Mouse (Mus musculus): ENCODE results near the gene Lrrc55. TPM values are rescaled to one million over a fixed set of nuclear protein-coding genes. Genes with fewer than 3 reads are reported as not detected.

Lrrc55 gene
- total and polyA plus RNA-seq, 3 experiments = not detected

DNA sequence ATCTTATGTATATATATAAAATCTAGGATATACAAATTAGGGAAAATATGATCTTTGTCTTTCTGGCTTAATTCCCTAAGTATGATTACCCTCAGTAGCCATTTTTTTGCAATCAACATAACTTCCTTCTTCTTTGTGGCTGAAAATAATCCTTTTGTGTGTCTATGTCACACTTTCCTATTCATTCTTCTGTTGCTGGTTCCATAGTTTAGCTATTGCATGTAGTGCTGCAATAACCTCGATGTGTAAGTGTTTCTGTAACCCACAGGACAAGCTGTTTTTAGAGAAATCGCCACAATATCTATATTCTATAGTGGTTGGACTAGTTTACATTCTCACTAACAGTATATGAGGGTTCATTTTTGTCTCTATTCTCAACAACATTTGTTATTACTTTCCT lies 52.1 kb downstream of the Lrrc55 start:
- Histone ChIP-seq H3K4me1 (ENCODE audit: control insufficient read depth in 1 of 2, insufficient read depth in 2 of 2, low read length in 2 of 2) (no peaks in the 10 kb centered on the region), H3K4me3 (ENCODE audit: control insufficient read depth in 1 of 2, insufficient read depth in 1 of 2, low read depth in 2 of 2, low read length in 2 of 2) (no peak overlapping the region), H3K27me3 (ENCODE audit: control insufficient read depth in 1 of 2, insufficient read depth in 2 of 2, low read length in 2 of 2) (peaks cover 0 to 3% of the 10 kb centered on the region in 2 experiments; a peak in 2 of 4 replicates), H3K27ac (ENCODE audit: control insufficient read depth, low read depth, low read length) (no peak overlapping the region), H3K36me3 (ENCODE audit: control insufficient read depth in 1 of 2, insufficient read depth in 2 of 2, low read length in 2 of 2) (no peaks in the 10 kb centered on the region), H3K9ac (ENCODE audit: control insufficient read depth, low read depth, low read length, poor library complexity, severe bottlenecking) (no peak overlapping the region), H3K9me3 (replicated peaks; ENCODE audit: insufficient read depth, low read length) (no peaks in the 10 kb centered on the region), H3K79me2 (ENCODE audit: control insufficient read depth, insufficient read depth, low read length, poor library complexity) (no peaks in the 10 kb centered on the region)
- no peak for TF ChIP-seq GABPA (IDR thresholded peaks at IDR 0.05; ENCODE audit: low read depth, low read length)
- no peak for TF ChIP-seq ELF1 (IDR thresholded peaks at IDR 0.05; ENCODE audit: low read depth, low read length)
- TF ChIP-seq USF2 (IDR thresholded peaks at IDR 0.05; ENCODE audit: borderline replicate concordance in 1 of 2, insufficient read depth in 1 of 2, low read depth in 1 of 2, low read length in 2 of 2) = no peak
- TF ChIP-seq MAX (IDR thresholded peaks at IDR 0.05; ENCODE audit: low read length) = no peak
- no peak for TF ChIP-seq TBP (IDR thresholded peaks at IDR 0.05; ENCODE audit: low read depth, low read length)
- TF ChIP-seq POLR2AphosphoS5 (IDR thresholded peaks at IDR 0.05; ENCODE audit: borderline replicate concordance, low read depth, low read length) = no peak
- TF ChIP-seq CHD1 (IDR thresholded peaks at IDR 0.05; ENCODE audit: low read depth, low read length) = no peak
- no peak for TF ChIP-seq MAZ (IDR thresholded peaks at IDR 0.05; ENCODE audit: low read depth, low read length)
- TF ChIP-seq KAT2A (conservative IDR thresholded peaks at IDR 0.05; ENCODE audit: low read depth, low read length) = no peak
- no peak for TF ChIP-seq TCF12 (IDR thresholded peaks at IDR 0.05; ENCODE audit: low read depth, low read length)
- no peak for TF ChIP-seq MYC (IDR thresholded peaks at IDR 0.05; ENCODE audit: low read depth, low read length)
- no peak for TF ChIP-seq USF1 (IDR thresholded peaks at IDR 0.05; ENCODE audit: low read depth, low read length)
- no peak for TF ChIP-seq ETS1 (IDR thresholded peaks at IDR 0.05; ENCODE audit: low read depth, low read length)
- no peak for TF ChIP-seq ZMIZ1 (IDR thresholded peaks at IDR 0.05; ENCODE audit: low read depth, low read length)
- TF ChIP-seq NRF1 (IDR thresholded peaks at IDR 0.05; ENCODE audit: insufficient read depth, low read depth, low read length, poor library complexity, severe bottlenecking) = no peak
- TF ChIP-seq HCFC1 (IDR thresholded peaks at IDR 0.05; ENCODE audit: low read depth, low read length) = no peak
- no peak for TF ChIP-seq ZKSCAN1 (IDR thresholded peaks at IDR 0.05; ENCODE audit: low read depth, low read length)
- no peak for TF ChIP-seq MYB (IDR thresholded peaks at IDR 0.05; ENCODE audit: low read depth, low read length)
- TF ChIP-seq CTCF (IDR thresholded peaks at IDR 0.05 in 2 of 3, conservative IDR thresholded peaks at IDR 0.05 in 1 of 3; ENCODE audit: control insufficient read depth in 1 of 3, insufficient read depth in 1 of 3, low read depth in 2 of 3, low read length in 3 of 3, poor library complexity in 1 of 3, severe bottlenecking in 1 of 3) = no peak
- no peak for TF ChIP-seq CHD2 (IDR thresholded peaks at IDR 0.05; ENCODE audit: low read length)
- DNase-seq (ENCODE audit: low read depth, low spot score) = no peak

DNA sequence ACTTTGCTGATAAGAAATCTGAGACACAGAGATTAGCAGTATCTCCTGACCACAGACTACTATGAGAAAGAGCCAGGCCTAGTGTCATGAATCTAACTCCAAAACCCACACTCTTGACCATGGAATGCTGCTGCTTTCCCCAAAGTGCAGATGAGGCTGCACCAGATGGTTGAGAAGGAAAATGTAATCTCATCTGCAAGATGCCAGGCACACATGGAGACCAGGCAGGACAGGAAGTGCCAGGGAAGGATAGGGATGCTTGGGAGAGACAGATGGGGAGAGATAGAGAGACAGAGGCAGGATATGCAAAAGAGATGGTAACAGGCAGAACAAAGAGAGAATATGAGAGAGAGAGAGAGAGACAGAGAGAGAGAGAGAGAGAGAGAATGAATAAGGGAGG lies 56.2 kb downstream of the Lrrc55 start:
- TF ChIP-seq MXI1 (IDR thresholded peaks at IDR 0.05; ENCODE audit: low read depth, low read length) = no peak
- no peak for TF ChIP-seq CTCF (IDR thresholded peaks at IDR 0.05 in 2 of 3, conservative IDR thresholded peaks at IDR 0.05 in 1 of 3; ENCODE audit: control insufficient read depth in 1 of 3, insufficient read depth in 1 of 3, low read depth in 2 of 3, low read length in 3 of 3, poor library complexity in 1 of 3, severe bottlenecking in 1 of 3)
- no peak for TF ChIP-seq USF1 (IDR thresholded peaks at IDR 0.05; ENCODE audit: low read depth, low read length)
- TF ChIP-seq NRF1 (IDR thresholded peaks at IDR 0.05; ENCODE audit: insufficient read depth, low read depth, low read length, poor library complexity, severe bottlenecking) = no peak
- TF ChIP-seq E2F4 (IDR thresholded peaks at IDR 0.05; ENCODE audit: borderline replicate concordance, low read depth, low read length) = no peak
- no peak for TF ChIP-seq TAL1 (IDR thresholded peaks at IDR 0.05; ENCODE audit: low read length)
- TF ChIP-seq GATA1 (IDR thresholded peaks at IDR 0.05; ENCODE audit: low read depth, low read length) = no peak
- no peak for TF ChIP-seq ZC3H11A (IDR thresholded peaks at IDR 0.05; ENCODE audit: low read depth, low read length)
- no peak for TF ChIP-seq TCF12 (IDR thresholded peaks at IDR 0.05; ENCODE audit: low read depth, low read length)
- TF ChIP-seq POLR2A (IDR thresholded peaks at IDR 0.05; ENCODE audit: control insufficient read depth in 1 of 2, insufficient read depth in 1 of 2, low read depth in 1 of 2, low read length in 2 of 2, poor library complexity in 1 of 2) = no peak
- no peak for TF ChIP-seq GABPA (IDR thresholded peaks at IDR 0.05; ENCODE audit: low read depth, low read length)
- no peak for TF ChIP-seq TBP (IDR thresholded peaks at IDR 0.05; ENCODE audit: low read depth, low read length)
- TF ChIP-seq POLR2AphosphoS5 (IDR thresholded peaks at IDR 0.05; ENCODE audit: borderline replicate concordance, low read depth, low read length) = no peak
- TF ChIP-seq MAX (IDR thresholded peaks at IDR 0.05; ENCODE audit: low read length) = no peak
- TF ChIP-seq ZMIZ1 (IDR thresholded peaks at IDR 0.05; ENCODE audit: low read depth, low read length) = no peak
- TF ChIP-seq CHD2 (IDR thresholded peaks at IDR 0.05; ENCODE audit: low read length) = no peak
- Histone ChIP-seq H3K36me3 (ENCODE audit: control insufficient read depth in 1 of 2, insufficient read depth in 2 of 2, low read length in 2 of 2) (no peaks in the 10 kb centered on the region), H3K9ac (ENCODE audit: control insufficient read depth, low read depth, low read length, poor library complexity, severe bottlenecking) (no peak overlapping the region), H3K27me3 (ENCODE audit: control insufficient read depth in 1 of 2, insufficient read depth in 2 of 2, low read length in 2 of 2) (no peaks in the 10 kb centered on the region; a peak in 2 of 4 replicates), H3K79me2 (ENCODE audit: control insufficient read depth, insufficient read depth, low read length, poor library complexity) (no peaks in the 10 kb centered on the region), H3K27ac (ENCODE audit: control insufficient read depth, low read depth, low read length) (no peak overlapping the region), H3K9me3 (replicated peaks; ENCODE audit: insufficient read depth, low read length) (no peaks in the 10 kb centered on the region), H3K4me3 (ENCODE audit: control insufficient read depth in 1 of 2, insufficient read depth in 1 of 2, low read depth in 2 of 2, low read length in 2 of 2) (no peak overlapping the region), H3K4me1 (ENCODE audit: control insufficient read depth in 1 of 2, insufficient read depth in 2 of 2, low read length in 2 of 2) (no peaks in the 10 kb centered on the region)
- no peak for DNase-seq (ENCODE audit: low read depth, low spot score)
